Mouse (Mus musculus) MEL (cell line): Measurements from ENCODE around the gene Il12rb1.

Experiments used
- CHD2 ChIP-seq: IDR thresholded peaks from 2 replicates; pipeline ENCODE4 v1.6.1; 2011; ENCODE audit warnings: low read length, improper control_type of control experiment
- CTCF ChIP-seq, 3 experiments: IDR thresholded peaks in 2 of 3; conservative IDR thresholded peaks in 1 of 3; 2 replicates each; pipeline ENCODE4 v1.5.1; 2011 to 2012; ENCODE audit warnings: low read length in 3 of 3, low read depth in 2 of 3, mild to moderate bottlenecking in 2 of 3, improper control_type of control experiment in 1 of 3, inconsistent platforms in 1 of 3, mixed read lengths in 1 of 3, moderate library complexity in 1 of 3; ENCODE audit not compliant: control insufficient read depth in 1 of 3, insufficient read depth in 1 of 3, poor library complexity in 1 of 3, severe bottlenecking in 1 of 3
- EP300 ChIP-seq, 2 experiments: IDR thresholded peaks; 2 replicates each; pipeline ENCODE4 v1.6.1; 2011; ENCODE audit warnings: improper control_type of control experiment in 2 of 2, low read length in 2 of 2, low read depth in 1 of 2, mild to moderate bottlenecking in 1 of 2
- ETS1 ChIP-seq: IDR thresholded peaks from 2 replicates; pipeline ENCODE4 v1.6.1; 2012; ENCODE audit warnings: low read depth, mild to moderate bottlenecking, inconsistent platforms, low read length, improper control_type of control experiment, moderate library complexity
- GATA1 ChIP-seq: IDR thresholded peaks from 2 replicates; pipeline ENCODE4 v1.6.1; 2011; ENCODE audit warnings: low read depth, low read length, improper control_type of control experiment
- HCFC1 ChIP-seq: IDR thresholded peaks from 2 replicates; pipeline ENCODE4 v1.6.1; 2012; ENCODE audit warnings: low read depth, mild to moderate bottlenecking, inconsistent platforms, low read length, improper control_type of control experiment, moderate library complexity
- JUND ChIP-seq: IDR thresholded peaks from 2 replicates; pipeline ENCODE4 v1.6.1; 2011; ENCODE audit warnings: low read depth, mild to moderate bottlenecking, improper control_type of control experiment, low read length
- MAX ChIP-seq: IDR thresholded peaks from 2 replicates; pipeline ENCODE4 v1.6.1; 2011; ENCODE audit warnings: low read length, improper control_type of control experiment
- MEF2A ChIP-seq: IDR thresholded peaks from 2 replicates; pipeline ENCODE4 v1.6.1; 2014; ENCODE audit warnings: low read depth, mild to moderate bottlenecking, inconsistent platforms, low read length, improper control_type of control experiment; ENCODE audit not compliant: poor library complexity, insufficient replicate concordance, severe bottlenecking; ENCODE audit errors: extremely low read depth
- POLR2A ChIP-seq, 2 experiments: IDR thresholded peaks; 2 replicates each; pipeline ENCODE4 v1.6.1; 2011 to 2012; ENCODE audit warnings: low read length in 2 of 2, mild to moderate bottlenecking in 2 of 2, control low read depth in 1 of 2, improper control_type of control experiment in 1 of 2, low read depth in 1 of 2, moderate library complexity in 1 of 2; ENCODE audit not compliant: control insufficient read depth in 1 of 2, insufficient read depth in 1 of 2, poor library complexity in 1 of 2
- POLR2AphosphoS2 ChIP-seq: IDR thresholded peaks from 2 replicates; pipeline ENCODE4 v1.6.1; 2011; ENCODE audit warnings: low read length, improper control_type of control experiment
- ZMIZ1 ChIP-seq: IDR thresholded peaks from 2 replicates; pipeline ENCODE4 v1.6.1; 2012; ENCODE audit warnings: low read depth, mild to moderate bottlenecking, inconsistent platforms, low read length, improper control_type of control experiment, moderate library complexity

DNA sequence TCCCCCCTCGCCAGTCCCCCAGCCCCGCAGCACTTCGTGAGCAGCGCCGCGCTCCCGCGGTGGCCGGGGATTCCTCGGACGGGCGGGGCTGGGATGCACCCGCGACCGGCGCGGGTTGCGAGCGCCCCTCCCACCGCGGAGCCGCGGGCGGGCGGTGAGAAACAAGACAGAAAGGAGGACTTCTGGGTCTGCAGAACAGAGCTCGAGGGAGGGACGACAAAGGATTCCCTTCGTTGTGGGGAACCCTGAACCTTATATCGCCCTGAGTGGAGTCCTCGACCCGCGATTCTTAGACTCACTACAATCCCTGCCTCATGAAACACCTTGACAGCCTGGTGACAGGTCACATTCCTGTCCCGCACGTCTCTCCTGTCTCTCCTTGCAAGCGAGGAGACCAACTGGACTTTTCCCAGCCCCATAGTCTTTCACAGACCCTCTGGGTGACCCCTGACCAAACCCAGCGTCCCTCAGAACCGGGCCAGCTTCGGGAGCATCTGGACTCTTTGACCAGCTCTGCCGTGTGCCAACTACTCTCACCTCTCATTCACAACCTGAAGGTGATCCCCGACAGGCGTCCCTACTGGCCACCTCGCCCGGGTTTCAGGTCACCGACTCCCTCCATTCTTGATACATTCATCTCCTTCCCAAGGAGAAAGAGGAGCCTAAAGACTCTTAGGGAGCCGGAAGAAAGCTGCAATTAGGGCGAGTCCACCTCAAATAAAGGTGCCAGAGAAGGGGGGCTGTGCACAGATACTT lies 55.9 kb downstream of the Il12rb1 start:
- TF ChIP-seq POLR2A (IDR thresholded peaks at IDR 0.05; ENCODE audit: control insufficient read depth in 1 of 2, insufficient read depth in 1 of 2, low read depth in 1 of 2, low read length in 2 of 2, poor library complexity in 1 of 2) (no peak), CTCF (IDR thresholded peaks at IDR 0.05 in 2 of 3, conservative IDR thresholded peaks at IDR 0.05 in 1 of 3; ENCODE audit: control insufficient read depth in 1 of 3, insufficient read depth in 1 of 3, low read depth in 2 of 3, low read length in 3 of 3, poor library complexity in 1 of 3, severe bottlenecking in 1 of 3) (no peak), GATA1 (no peak), CHD2 (no peak), HCFC1 (no peak; the same call in 1 of the 2 replicates), MEF2A (no peak), MAX (no peak), EP300 (IDR thresholded peaks at IDR 0.05; ENCODE audit: low read depth in 1 of 2, low read length in 2 of 2) (no peak), POLR2AphosphoS2 (no peak; the same call in 1 of the 2 replicates), ETS1 (no peak), ZMIZ1 (no peak), JUND (no peak)
